Mouse (Mus musculus): ENCODE results near the gene Elmsan1.

GRCm38 (mm10) chr12:84267264-84267663, 48.6 kb upstream of the Elmsan1 start:
- TF ChIP-seq CHD2 (IDR thresholded peaks at IDR 0.05; ENCODE audit: low read depth, low read length) (no peak), HCFC1 (IDR thresholded peaks at IDR 0.05; ENCODE audit: borderline replicate concordance, insufficient read depth, low read length) (no peak)

Data from ES-E14 (cell line).